Mouse (Mus musculus): ENCODE measurements around the gene Cmtm2a.
A peak's percentile ranks its signal among the peaks of the same experiment; 100 is the strongest.
"Not testable (repeated sequence)": the region's sequence is repeated elsewhere in the genome, so short reads cannot be mapped to it uniquely, and the experiment has no call there.

Cmtm2a gene

DNA sequence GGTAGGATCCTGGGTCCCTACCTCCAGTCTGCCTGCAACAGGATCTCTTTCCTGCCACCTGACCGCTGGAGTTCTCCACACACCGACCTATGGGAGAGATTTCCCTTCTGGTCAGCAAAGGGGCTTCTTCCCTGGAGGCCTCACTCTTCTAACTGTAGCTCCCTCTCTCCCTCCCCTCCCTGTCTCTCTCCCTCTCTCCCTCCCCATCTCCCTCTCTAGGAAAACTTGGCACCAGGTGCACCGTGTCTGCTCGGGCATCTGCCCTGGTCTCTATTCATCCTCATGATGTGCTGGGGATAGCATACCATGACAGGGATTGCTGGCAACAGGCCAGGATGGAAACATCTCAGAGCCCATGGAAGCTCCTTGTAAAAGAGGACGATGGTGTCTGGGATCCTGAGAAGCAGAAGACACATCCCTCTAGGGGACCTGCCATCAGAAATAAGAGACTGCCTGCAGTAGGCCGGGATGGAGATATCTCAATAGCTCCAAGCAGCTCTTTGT is 24.0 kb downstream of the Cmtm2a start:
- no peak for DNase-seq

- no peak for DNase-seq
Measured at GRCm38 (mm10) chr8:104268368-104268767, 24.6 kb downstream of the Cmtm2a start.

- not testable (repeated sequence) for DNase-seq
Measured at GRCm38 (mm10) chr8:104264271-104264935, 28.6 kb downstream of the Cmtm2a start.

DNA sequence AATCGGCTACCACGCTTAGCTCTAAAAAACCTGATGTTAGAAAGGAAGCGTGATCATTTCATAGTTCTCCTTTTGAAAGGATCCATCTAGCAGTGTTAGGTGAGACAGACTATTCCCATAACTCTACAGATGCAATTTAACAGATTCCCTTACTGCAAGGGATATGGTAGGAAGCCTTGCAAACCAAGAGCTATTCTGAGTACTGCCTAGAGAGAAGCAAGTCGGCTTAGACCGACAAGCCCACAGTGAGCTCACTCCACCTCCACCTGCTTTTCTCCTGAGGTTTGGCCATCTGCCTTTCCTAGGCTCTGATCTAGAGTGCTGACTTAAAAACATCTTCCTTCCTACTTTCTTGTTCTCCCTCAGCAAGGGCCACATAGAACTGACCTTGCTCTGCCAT is 31.2 kb downstream of the Cmtm2a start:
- not testable (repeated sequence) for DNase-seq

DNA sequence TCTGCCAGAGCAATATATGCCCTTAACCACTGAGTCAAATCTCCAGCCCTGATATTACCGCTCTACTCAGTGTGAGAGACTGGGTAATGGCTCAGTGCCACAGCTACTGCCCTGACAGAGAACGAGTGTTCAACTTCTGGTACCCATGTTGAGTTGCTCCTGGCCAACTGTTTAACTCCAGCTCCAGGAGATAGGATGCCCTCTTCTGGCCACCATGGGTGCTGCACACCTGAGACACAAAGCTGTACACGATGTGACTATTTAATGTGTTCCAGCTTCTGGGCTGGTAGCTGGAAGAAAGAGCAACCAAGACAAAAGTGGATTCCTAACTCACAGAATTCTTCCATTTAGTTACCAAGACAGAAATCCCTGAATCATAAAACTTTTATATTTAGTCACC is 40.0 kb downstream of the Cmtm2a start:
- DNase-seq, result peak in 1 of 2 experiments; percentile 39

- peak in 1 of 2 experiments; percentile 25 for DNase-seq
Measured at GRCm38 (mm10) chr8:104251461-104251860, 41.5 kb downstream of the Cmtm2a start.

DNA sequence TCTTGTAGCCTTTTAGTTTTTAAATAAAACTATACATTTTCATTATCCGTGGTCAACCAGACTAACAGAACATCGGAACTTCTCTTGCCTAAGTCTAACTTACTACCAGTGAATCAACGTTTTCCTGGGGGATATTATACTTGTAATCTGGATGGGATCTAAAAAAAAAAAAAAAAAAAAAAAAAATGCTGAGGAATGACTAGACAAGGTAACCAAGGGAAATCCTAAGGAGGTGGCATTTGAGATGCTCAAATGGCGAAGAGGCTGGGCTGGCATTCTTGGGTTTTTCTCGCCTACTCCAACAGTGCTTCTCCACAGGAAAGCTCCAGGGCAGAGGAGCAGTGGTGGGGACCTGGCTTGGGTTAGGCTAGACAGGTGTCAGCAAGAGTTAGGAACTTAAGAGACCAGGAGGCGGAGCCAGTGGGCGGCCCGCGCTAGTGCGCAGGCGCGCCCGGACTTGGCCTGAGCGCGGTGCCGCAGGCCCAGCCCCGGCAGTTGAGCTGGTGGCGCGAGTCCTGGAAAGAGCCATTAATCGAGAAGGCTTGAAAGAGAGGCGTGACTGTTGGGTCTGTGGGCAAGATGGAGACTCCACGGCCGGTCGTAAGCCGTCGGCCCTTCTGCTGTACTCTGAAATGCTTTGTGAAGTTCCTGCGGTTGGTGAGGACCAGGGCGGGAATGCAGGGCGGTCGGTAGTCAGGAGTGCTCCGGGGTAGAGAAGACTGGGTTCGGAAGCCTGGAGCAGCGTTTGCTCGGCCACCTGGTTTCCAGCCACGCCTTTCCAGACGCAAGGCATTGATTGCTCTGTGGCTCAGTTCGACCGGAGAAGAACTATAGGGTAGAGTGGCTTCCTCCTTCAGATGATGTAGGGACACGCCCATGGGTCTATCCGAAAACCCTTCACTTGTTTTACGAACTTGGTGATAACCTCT is 42.3 kb downstream of the Cmtm2a start, which contains the start of gene Cklf:
Gene Cklf, plus strand, starts transcription at position 423 of the 929 bp plus-strand sequence.
- peak; percentile 89 to 92 for DNase-seq

DNA sequence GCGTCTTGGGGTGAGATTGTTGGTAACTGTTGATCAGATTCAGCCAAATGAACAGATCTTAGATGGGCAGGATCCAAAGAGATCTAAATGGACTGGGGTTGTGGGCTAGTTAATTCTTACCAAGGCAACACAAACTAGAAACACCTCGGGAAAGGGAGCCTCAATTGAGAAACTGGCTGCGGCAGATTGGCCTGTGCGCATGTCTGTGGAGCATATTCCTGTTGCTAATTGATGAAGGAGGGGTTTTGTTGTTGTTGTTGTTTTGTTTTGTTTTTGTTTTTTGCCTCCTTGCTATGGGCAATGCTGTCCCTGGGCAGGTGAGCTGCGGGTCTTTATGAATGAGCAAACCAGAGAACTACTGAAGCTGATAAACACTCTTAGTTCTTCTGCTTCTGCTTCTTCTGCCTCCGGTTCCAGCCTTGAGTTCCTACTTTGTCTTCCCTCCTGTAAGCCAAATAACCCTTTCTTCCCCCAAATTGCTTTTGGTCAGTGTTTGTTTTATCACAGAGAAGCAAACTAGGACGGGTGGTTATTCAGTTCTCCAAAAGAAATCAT is 43.5 kb downstream of the Cmtm2a start:
- DNase-seq, result no peak

DNA sequence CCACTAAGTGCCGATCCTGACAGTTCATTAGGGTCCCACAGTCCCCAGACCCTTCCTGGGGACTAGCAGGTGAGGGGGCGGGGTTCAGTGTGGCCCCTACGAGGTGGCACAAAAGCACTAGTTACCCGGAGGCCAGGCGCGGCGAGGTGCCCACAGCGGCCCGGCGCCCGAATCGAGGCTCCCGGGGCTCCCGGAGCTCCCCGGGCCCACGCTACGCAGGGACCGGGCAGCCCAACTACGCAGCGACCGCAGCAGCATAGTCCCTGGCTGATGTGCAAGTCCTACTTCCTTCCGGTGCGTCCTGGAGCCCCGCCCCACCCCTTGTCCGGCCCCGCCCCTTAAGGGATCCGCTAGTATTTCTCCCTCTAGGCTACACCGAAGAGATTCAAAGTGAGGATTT is 44.7 kb downstream of the Cmtm2a start, which contains the start of gene Tk2:
Gene Tk2, minus strand, starts transcription at position 283 of the 400 bp plus-strand sequence.
- peak; percentile 64 to 72 for DNase-seq

- DNase-seq, result peak in 1 of 2 experiments; percentile 28
Measured at GRCm38 (mm10) chr8:104247908-104248275, 45.1 kb downstream of the Cmtm2a start.

- peak; percentile 38 to 45 for DNase-seq
Measured at GRCm38 (mm10) chr8:104247054-104247907, 45.7 kb downstream of the Cmtm2a start.

DNA sequence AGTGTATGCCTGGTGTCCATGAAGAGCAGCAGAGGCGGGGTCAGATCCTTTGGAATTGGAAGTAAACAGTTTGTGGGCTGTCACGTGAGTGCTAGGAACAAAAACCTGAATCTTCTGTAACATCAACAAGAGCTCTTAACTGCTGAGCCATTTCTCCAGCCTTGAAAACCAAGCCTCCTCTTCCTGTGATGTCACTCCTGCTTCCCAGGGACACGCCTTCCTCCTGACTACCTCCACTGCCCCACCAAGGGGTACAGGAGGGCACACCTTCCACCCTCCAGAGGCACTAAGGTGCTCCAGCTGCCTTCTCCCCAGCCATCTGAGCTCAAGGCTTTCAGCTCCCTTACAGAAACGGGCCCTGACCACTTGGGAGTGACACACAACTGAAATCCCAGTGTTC is 46.4 kb downstream of the Cmtm2a start:
- no peak for DNase-seq

- DNase-seq, result no peak
Measured at GRCm38 (mm10) chr8:104242038-104242644, 50.8 kb downstream of the Cmtm2a start.

- no peak for DNase-seq
Measured at GRCm38 (mm10) chr8:104239418-104239861, 53.5 kb downstream of the Cmtm2a start.

DNA sequence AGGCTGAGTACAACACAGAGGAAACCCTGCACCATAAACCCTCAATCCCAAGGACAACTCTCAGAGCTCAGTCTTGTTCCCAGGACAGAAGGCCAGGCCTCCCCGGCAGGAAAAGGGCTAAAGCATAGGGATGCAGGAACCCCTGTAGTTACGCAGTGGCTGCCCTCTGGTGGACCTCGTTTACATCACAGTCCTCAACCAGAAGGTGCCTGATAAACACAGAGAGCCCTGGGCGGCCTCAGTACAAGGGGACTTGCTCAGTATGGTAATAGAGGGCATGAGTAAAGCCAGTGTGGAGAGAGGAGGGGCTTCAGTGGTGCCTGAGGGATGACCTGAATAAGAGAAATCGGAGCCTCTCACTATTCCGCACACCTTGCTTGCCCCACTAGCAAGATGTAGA is 58.4 kb downstream of the Cmtm2a start:
- DNase-seq, result no peak

DNA sequence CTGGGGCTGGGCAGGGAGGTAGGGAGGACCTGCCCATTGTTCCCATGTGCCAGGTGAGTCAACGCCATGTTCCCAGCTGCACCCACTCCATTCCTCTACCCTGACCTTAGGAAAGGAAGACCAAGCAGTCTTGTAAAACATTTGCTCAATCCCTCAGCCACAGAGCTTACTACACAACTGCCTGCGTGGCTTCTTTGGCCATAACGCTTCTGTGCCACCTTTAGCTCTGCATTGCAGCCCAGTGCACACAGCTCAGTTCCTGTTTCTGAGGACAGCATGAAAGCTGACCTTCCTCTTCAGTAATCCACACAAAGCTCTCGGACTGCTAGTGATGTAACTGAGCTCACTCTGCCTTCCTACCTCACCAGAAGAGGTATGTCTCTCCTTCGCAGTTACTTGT is 60.1 kb downstream of the Cmtm2a start:
- DNase-seq, result no peak

DNA sequence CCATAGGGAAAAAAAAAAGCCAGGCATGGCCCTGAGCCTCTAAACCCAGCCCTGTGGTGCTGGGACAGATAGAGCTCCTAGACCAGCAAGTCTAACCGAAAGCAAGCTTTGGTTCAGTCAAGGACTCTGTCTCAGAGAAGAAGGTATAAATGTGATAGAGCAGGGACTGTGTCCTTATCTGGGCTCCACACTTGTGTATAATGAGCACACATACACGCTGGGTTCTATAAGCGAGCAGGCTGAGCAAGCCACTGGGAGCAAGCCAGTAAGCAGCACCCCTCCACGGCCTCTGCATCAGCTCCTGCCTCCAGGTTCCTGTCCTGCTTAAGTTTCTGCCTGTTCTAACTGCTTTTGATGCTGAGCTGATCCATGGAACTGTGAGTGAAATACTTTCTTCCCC is 60.9 kb downstream of the Cmtm2a start:
- DNase-seq, result no peak
